Mouse (Mus musculus) hindbrain, embryonic 15.5 days (tissue): Measurements from ENCODE around the gene Gm6793. TPM values are rescaled to one million over a fixed set of nuclear protein-coding genes. Genes with fewer than 3 reads are reported as not detected.

ENCODE experiments used
- ATAC-seq: fragments of 200-750 bp; cut with Nextera tagmentation; 2 replicates; pipeline ENCODE4 v1.8.0; 2017; ENCODE audit warnings: low read depth, moderate number of reproducible peaks, moderate TSS enrichment; ENCODE audit not compliant: low FRiP score
- H3K27ac ChIP-seq: fragments of 300-500 bp; sonication (generic); replicated peaks from 2 replicates; pipeline ENCODE4 v1.5.1; 2015; ENCODE audit warnings: mild to moderate bottlenecking, inconsistent platforms
- H3K27me3 ChIP-seq: fragments of 300-500 bp; sonication (generic); 2 replicates; pipeline ENCODE4 v1.6.1; 2015; ENCODE audit warnings: control low read depth, inconsistent platforms
- H3K36me3 ChIP-seq: fragments of 300-500 bp; sonication (generic); 2 replicates; pipeline ENCODE4 v1.6.1; 2015; ENCODE audit warnings: control low read depth, inconsistent platforms
- H3K4me1 ChIP-seq: fragments of 300-500 bp; sonication (generic); replicated peaks from 2 replicates; pipeline ENCODE4 v1.6.1; 2015; ENCODE audit warnings: control low read depth, inconsistent platforms
- H3K4me2 ChIP-seq: fragments of 300-500 bp; sonication (generic); 2 replicates; pipeline ENCODE4 v1.6.1; 2015; ENCODE audit warnings: moderate library complexity, mild to moderate bottlenecking, inconsistent platforms
- H3K4me3 ChIP-seq: fragments of 300-500 bp; sonication (generic); 2 replicates; pipeline ENCODE4 v1.5.1; 2015; ENCODE audit warnings: mild to moderate bottlenecking, inconsistent platforms
- H3K9ac ChIP-seq: fragments of 300-500 bp; sonication (generic); 2 replicates; pipeline ENCODE4 v1.6.1; 2015; ENCODE audit warnings: inconsistent platforms
- H3K9me3 ChIP-seq: fragments of 300-500 bp; sonication (generic); 2 replicates; pipeline ENCODE4 v1.6.1; 2016; ENCODE audit warnings: control low read depth, inconsistent platforms
- WGBS: fragments of 180-500 bp; shearing (Covaris S2); methylation state at CpG from one replicate; pipeline ENCODE4 v1.1.7; 2015; 5-methylcytosine and 5-hydroxymethylcytosine counted together
- polyA plus RNA-seq: library from polyadenylated mRNA; unstranded; fragments of >200 nt; fragmentation: Nextera tagmentation; extraction: Ambion mirVana; gene quantifications from 2 replicates; pipeline ENCODE4 v1.2.1, GENCODE M21; 2015

The Gm6793 gene
- polyA plus RNA-seq, 1 experiment from 2014 or later, result 0.69 TPM

DNA sequence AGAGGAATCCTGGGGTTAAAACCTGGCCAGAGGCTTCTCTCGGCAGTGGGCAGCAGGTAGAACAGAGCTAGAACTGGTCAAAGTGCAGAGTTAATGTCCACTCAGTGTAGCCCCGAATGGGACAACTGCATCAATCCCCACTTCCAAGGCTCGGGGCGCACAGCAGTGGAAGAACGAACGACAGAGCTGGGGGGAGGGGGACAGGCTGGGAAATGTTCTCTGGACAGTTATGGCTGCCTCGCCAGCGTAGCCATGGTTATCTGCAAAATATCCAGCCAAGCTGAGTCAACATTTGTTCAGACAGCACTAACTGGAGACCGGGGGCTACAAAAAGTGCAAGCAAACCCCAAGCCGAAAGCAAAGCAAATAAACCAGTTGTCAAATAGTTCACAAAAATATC is 36.7 kb downstream of the Gm6793 start:
- 0 out of 2 replicates have a peak, but pooled peaks cover 3% of the 10 kb centered on the region for H3K36me3 ChIP-seq
- no peak for ATAC-seq

GRCm38 (mm10) chr8:111976326-111976725 is 38.5 kb downstream of the Gm6793 start:
- H3K27ac ChIP-seq, result no peak overlapping the region
- H3K27me3 ChIP-seq, result no peaks in the 10 kb centered on the region
- H3K9me3 ChIP-seq, result no peaks in the 10 kb centered on the region
- H3K4me2 ChIP-seq, result no peak overlapping the region
- no peaks in the 10 kb centered on the region for H3K4me1 ChIP-seq
- ATAC-seq, result no peak
- H3K4me3 ChIP-seq, result no peak overlapping the region
- no peak overlapping the region for H3K9ac ChIP-seq
- WGBS, result 84% methylated on average over 2 of the region's 2 CpGs
- 0 out of 2 replicates have a peak, but pooled peaks cover 3% of the 10 kb centered on the region for H3K36me3 ChIP-seq

More for the DNA sequence above, 36.7 kb downstream of the Gm6793 start:
- Histone ChIP-seq H3K27ac (no peak overlapping the region), H3K9ac (no peak overlapping the region), H3K9me3 (no peaks in the 10 kb centered on the region), H3K27me3 (no peaks in the 10 kb centered on the region), H3K4me1 (no peaks in the 10 kb centered on the region), H3K4me2 (no peak overlapping the region), H3K4me3 (no peak overlapping the region)
- WGBS, result 70% methylated on average over 10 of the region's 10 CpGs

- Histone ChIP-seq H3K4me2 (no peak overlapping the region), H3K4me3 (no peak overlapping the region), H3K4me1 (no peaks in the 10 kb centered on the region), H3K9ac (no peak overlapping the region), H3K36me3 (0 out of 2 replicates have a peak, but pooled peaks cover 3% of the 10 kb centered on the region), H3K9me3 (no peaks in the 10 kb centered on the region), H3K27me3 (no peaks in the 10 kb centered on the region), H3K27ac (no peak overlapping the region)
- WGBS, result 90% methylated on average over 2 of the region's 2 CpGs
- no peak for ATAC-seq
Observed at GRCm38 (mm10) chr8:111975706-111976105, 39.1 kb downstream of the Gm6793 start.

DNA sequence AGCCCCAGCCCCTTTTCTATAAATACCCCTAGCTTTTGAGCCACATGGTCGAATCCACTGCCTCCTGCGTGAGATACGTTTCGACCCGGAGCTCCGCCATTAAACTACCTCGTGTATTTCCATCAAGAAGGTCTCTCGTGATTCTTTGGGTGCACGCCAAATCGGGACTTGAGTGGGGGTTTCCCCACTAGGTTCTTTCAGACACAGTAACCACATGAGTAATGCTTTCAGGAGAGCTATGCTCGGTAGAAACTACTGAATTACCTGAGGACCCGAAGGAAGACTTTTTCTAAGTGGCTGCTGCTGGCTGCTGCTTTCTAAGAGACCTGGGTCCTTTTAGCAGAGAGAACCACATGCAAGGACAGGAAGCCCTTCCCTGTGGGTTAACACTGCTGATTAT is 40.7 kb downstream of the Gm6793 start:
- no peaks in the 10 kb centered on the region for H3K27me3 ChIP-seq
- no peak for ATAC-seq
- H3K4me2 ChIP-seq, result no peak overlapping the region
- no peaks in the 10 kb centered on the region for H3K9me3 ChIP-seq
- H3K27ac ChIP-seq, result no peak overlapping the region
- 96% methylated on average over 12 of the region's 12 CpGs for WGBS
- no peaks in the 10 kb centered on the region for H3K4me1 ChIP-seq
- 0 out of 2 replicates have a peak, but pooled peaks cover 3% of the 10 kb centered on the region for H3K36me3 ChIP-seq
- H3K9ac ChIP-seq, result no peak overlapping the region
- H3K4me3 ChIP-seq, result no peak overlapping the region

- 39% methylated on average over 5 of the region's 5 CpGs for WGBS
- no peak for ATAC-seq
- Histone ChIP-seq H3K4me2 (no peak overlapping the region), H3K27me3 (no peaks in the 10 kb centered on the region), H3K36me3 (no peaks in the 10 kb centered on the region), H3K4me1 (no peaks in the 10 kb centered on the region), H3K4me3 (no peak overlapping the region), H3K27ac (no peak overlapping the region), H3K9ac (no peak overlapping the region), H3K9me3 (no peaks in the 10 kb centered on the region)
Observed at GRCm38 (mm10) chr8:111968991-111969390, 45.8 kb downstream of the Gm6793 start.

DNA sequence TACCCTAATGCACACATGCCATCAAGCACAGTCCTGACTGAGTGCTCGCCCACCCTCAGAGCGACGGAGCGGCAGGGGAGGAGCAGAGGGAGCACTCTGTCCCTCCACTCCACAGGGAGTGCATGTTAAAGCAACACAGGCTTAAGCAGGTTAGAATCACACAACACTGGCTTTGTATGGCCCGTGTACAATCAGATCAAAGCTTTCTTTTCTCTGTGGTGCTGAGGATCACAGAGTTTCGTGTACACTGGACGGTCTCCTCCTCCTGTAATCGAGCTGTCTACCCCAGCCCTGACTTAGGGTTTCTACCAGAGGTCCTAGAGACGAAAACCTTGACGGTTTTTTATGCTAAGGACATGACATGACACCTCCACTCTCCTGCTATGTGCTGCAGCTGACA is 46.3 kb downstream of the Gm6793 start:
- H3K4me1 ChIP-seq, result no peaks in the 10 kb centered on the region
- no peaks in the 10 kb centered on the region for H3K9me3 ChIP-seq
- no peak overlapping the region for H3K4me2 ChIP-seq
- no peak overlapping the region for H3K27ac ChIP-seq
- ATAC-seq, result no peak
- 87% methylated on average over 10 of the region's 10 CpGs for WGBS
- no peaks in the 10 kb centered on the region for H3K36me3 ChIP-seq
- no peak overlapping the region for H3K4me3 ChIP-seq
- no peak overlapping the region for H3K9ac ChIP-seq
- H3K27me3 ChIP-seq, result no peaks in the 10 kb centered on the region

- no peak overlapping the region for H3K4me2 ChIP-seq
- no peaks in the 10 kb centered on the region for H3K9me3 ChIP-seq
- no peaks in the 10 kb centered on the region for H3K36me3 ChIP-seq
- H3K9ac ChIP-seq, result no peak overlapping the region
- no peaks in the 10 kb centered on the region for H3K27me3 ChIP-seq
- no peaks in the 10 kb centered on the region for H3K4me1 ChIP-seq
- 86% methylated on average over 5 of the region's 5 CpGs for WGBS
- no peak overlapping the region for H3K4me3 ChIP-seq
- H3K27ac ChIP-seq, result no peak overlapping the region
- no peak for ATAC-seq
Observed at GRCm38 (mm10) chr8:111967246-111967870, 47.5 kb downstream of the Gm6793 start.

DNA sequence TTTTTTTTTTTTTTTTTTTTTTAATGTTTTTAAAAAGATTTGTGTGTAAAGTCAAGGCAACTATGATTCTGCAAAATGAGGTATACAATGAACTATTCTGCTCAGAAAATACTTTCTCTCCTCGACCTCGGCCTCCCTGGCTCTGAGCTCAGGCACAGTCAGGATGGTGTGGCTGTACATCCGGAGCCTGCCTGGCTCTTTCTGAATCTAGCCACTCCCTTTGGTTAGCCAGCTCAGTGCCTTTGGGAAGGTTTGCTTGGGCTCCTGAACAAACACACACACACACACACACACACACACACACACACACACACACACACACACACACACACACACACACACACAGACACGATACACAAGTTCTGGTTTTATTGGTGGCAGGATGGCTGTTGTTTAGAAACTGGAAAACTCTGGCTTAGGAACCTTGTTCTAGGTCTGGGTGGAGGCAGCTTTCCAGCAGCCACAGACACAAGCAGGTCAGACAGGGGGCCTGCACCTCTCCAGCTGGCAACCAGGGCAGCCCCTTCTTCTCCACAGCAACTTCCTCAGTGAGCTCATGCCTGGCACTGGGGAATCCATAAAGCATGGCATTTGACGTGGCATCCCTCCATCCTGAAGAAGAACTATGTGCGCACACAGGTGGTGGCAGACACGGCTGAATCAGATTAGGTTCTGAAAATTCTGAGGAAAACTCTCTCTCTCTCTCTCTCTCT is 49.8 kb downstream of the Gm6793 start:
- H3K9me3 ChIP-seq, result no peaks in the 10 kb centered on the region
- H3K9ac ChIP-seq, result no peak overlapping the region
- no peak overlapping the region for H3K4me2 ChIP-seq
- H3K4me3 ChIP-seq, result no peak overlapping the region
- WGBS, result 72% methylated on average over 7 of the region's 7 CpGs
- no peaks in the 10 kb centered on the region for H3K36me3 ChIP-seq
- H3K27ac ChIP-seq, result no peak overlapping the region
- H3K4me1 ChIP-seq, result no peaks in the 10 kb centered on the region
- no peak for ATAC-seq
- no peaks in the 10 kb centered on the region for H3K27me3 ChIP-seq

DNA sequence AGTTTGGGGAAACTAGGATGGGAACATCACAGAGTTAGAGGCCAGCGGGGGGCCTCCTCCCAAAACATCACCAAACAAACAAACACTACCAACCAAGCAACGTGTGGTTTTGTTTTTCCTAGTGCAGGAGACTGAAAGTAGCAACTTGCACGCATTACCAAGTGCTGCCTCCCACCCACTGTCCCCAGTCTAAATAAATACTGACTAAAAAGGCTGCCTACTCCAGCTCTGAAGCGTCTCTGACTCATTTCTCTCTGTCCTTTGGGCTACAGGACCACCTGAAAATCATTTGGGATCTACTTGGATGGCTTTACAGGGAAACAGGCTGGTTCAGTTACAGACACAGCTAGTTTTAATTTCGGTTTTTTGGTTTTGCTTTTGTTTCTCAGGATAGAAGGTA is 50.5 kb downstream of the Gm6793 start:
- Histone ChIP-seq H3K27ac (no peak overlapping the region), H3K4me1 (no peaks in the 10 kb centered on the region), H3K9ac (no peak overlapping the region), H3K27me3 (no peaks in the 10 kb centered on the region), H3K36me3 (no peaks in the 10 kb centered on the region), H3K9me3 (no peaks in the 10 kb centered on the region), H3K4me3 (no peak overlapping the region), H3K4me2 (no peak overlapping the region)
- WGBS, result 64% methylated on average over 5 of the region's 5 CpGs
- ATAC-seq, result no peak

GRCm38 (mm10) chr8:111963546-111963945 is 51.3 kb downstream of the Gm6793 start:
- ATAC-seq, result no peak
- no peaks in the 10 kb centered on the region for H3K4me1 ChIP-seq
- no peak overlapping the region for H3K27ac ChIP-seq
- no peaks in the 10 kb centered on the region for H3K27me3 ChIP-seq
- H3K9ac ChIP-seq, result no peak overlapping the region
- WGBS, result 84% methylated on average over 4 of the region's 4 CpGs
- H3K9me3 ChIP-seq, result no peaks in the 10 kb centered on the region
- H3K36me3 ChIP-seq, result 0 out of 2 replicates have a peak, but pooled peaks cover under 1% of the 10 kb centered on the region
- no peak overlapping the region for H3K4me3 ChIP-seq
- no peak overlapping the region for H3K4me2 ChIP-seq
